Mouse (Mus musculus): ENCODE results near the gene Ppih. TPM values are rescaled to one million over a fixed set of nuclear protein-coding genes. Genes with fewer than 3 reads are reported as not detected.

Ppih gene
- polyA plus RNA-seq, 1 experiment from 2014 or later = 78.3 TPM

DNA sequence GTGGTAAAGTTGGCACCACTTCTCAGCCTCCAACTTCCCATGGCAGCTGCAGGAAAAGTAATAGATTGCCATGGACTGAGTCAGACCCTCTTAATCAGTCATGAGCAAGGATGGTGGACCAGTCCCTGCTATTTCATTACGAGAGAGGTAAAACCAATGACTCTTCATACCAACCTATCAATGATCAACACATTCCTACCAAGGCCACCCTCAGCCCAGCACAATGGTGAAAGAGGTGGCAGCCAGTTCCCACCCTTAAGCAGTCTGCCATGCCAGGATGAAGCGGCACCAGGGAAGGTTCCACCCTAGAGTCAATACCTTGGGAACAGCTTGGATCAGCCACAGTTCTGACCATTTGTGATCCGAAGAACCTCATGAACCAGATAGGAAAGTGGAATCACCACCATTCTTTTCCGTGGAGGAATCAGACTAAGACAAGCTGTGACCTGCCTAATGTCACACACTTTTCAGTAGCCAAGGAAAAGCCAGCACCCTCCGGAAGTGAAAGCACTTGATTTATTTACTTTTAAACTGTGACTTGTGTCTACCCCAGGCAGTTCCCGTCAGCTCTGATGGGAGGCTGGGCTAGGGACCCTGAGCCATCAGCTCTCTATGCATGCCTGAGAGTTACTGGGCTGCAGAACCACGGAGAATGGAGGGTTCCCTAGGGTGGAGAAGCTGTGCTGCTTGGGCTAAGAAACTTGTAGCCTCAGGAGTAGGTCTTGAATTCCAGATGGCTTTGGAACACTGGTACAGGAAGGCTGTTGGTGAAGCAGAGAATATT lies 68.1 kb downstream of the Ppih start:
- Histone ChIP-seq H3K9ac (replicated peaks) (no peak overlapping the region), H3K4me3 (replicated peaks) (no peak overlapping the region), H3K4me2 (replicated peaks) (no peak overlapping the region), H3K27me3 (no peaks in the 10 kb centered on the region), H3K9me3 (no peaks in the 10 kb centered on the region), H3K36me3 (peaks cover 4% of the 10 kb centered on the region), H3K4me1 (replicated peaks) (peaks cover 36% of the 10 kb centered on the region), H3K27ac (no peak overlapping the region)
- 78% methylated on average over 7 of the region's 7 CpGs for WGBS
- ATAC-seq = no peak

Other genes with a start within 250 kb of the Ppih start
- 88.6 and 104 TPM in 2 replicates for gene Slc2a1, start 211.8 kb downstream of the Ppih start, polyA plus RNA-seq (2015; fragmentation: Nextera tagmentation; extraction: Ambion mirVana)
- 9.9 and 10.3 TPM in 2 replicates for gene Zfp691, start 146.4 kb downstream of the Ppih start, polyA plus RNA-seq (2015; fragmentation: Nextera tagmentation; extraction: Ambion mirVana)
- 1.5 and 1.7 TPM in 2 replicates for gene Ermap, start 130.5 kb downstream of the Ppih start, polyA plus RNA-seq (2015; fragmentation: Nextera tagmentation; extraction: Ambion mirVana)
- gene Svbp, start 125.2 kb downstream of the Ppih start, polyA plus RNA-seq (2015; fragmentation: Nextera tagmentation; extraction: Ambion mirVana) = 227 and 237 TPM in 2 replicates
- gene Tmem269, start 102.3 kb downstream of the Ppih start, polyA plus RNA-seq (2015; fragmentation: Nextera tagmentation; extraction: Ambion mirVana) = 0.34 and 0.36 TPM in 2 replicates
- gene AU022252, start 87.8 kb downstream of the Ppih start, polyA plus RNA-seq (2015; fragmentation: Nextera tagmentation; extraction: Ambion mirVana) = 30.2 and 34.4 TPM in 2 replicates
- gene P3h1, start 87.6 kb downstream of the Ppih start, polyA plus RNA-seq (2015; fragmentation: Nextera tagmentation; extraction: Ambion mirVana) = 8.1 and 9.9 TPM in 2 replicates
- gene Cldn19, start 65.1 kb downstream of the Ppih start, polyA plus RNA-seq (2015; fragmentation: Nextera tagmentation; extraction: Ambion mirVana) = 0.55 and 1.3 TPM in 2 replicates
- gene Ybx1, start 25.9 kb downstream of the Ppih start, polyA plus RNA-seq (2015; fragmentation: Nextera tagmentation; extraction: Ambion mirVana) = 723 and 839 TPM in 2 replicates
- gene Ccdc30, start 95.0 kb upstream of the Ppih start, polyA plus RNA-seq (2015; fragmentation: Nextera tagmentation; extraction: Ambion mirVana) = 19.2 and 19.7 TPM in 2 replicates
- 17.7 and 18.2 TPM in 2 replicates for gene Ppcs, start 101.9 kb upstream of the Ppih start, polyA plus RNA-seq (2015; fragmentation: Nextera tagmentation; extraction: Ambion mirVana)
- 0.28 and 0.76 TPM in 2 replicates for gene Zmynd12, start 102.3 kb upstream of the Ppih start, polyA plus RNA-seq (2015; fragmentation: Nextera tagmentation; extraction: Ambion mirVana)
- gene Rimkla, start 172.1 kb upstream of the Ppih start, polyA plus RNA-seq (2015; fragmentation: Nextera tagmentation; extraction: Ambion mirVana) = 15.7 and 16.5 TPM in 2 replicates
- 25.4 and 27.6 TPM in 2 replicates for gene Foxj3, start 216.5 kb upstream of the Ppih start, polyA plus RNA-seq (2015; fragmentation: Nextera tagmentation; extraction: Ambion mirVana)
- gene Frg2f1, start 219.0 kb upstream of the Ppih start, polyA plus RNA-seq (2015; fragmentation: Nextera tagmentation; extraction: Ambion mirVana) = 5.1 and 7.8 TPM in 2 replicates

Data from midbrain, embryonic 13.5 days (tissue).